Mouse (Mus musculus): ENCODE measurements around the gene Kcnk10.
"Not testable (repeated sequence)": the region's sequence is repeated elsewhere in the genome, so short reads cannot be mapped to it uniquely, and the experiment has no call there.

Gene Kcnk10

DNA sequence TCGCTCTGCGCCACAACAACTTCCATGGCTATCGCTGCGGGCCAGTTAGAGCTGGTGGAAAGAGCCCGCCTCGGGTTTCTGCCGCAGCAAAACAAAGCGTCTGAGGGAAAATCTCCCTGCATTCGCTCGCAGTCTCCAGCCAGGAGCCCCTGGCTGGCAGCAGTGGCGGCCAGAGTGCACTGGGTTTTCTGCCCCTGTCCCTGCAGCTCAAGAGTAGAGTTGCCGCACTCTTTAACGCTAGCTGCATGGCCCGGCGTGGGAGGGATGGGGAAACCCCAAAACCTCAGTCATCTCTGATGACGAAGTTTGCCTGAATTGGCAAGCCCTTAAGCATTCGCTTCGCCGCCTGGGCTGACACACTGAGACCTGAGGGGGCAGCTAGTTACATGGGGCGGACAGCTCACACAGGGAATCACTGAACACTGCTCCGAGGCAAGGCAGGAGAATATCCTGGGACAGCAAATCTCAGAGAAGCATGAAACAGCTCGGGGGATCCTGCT, at the start of gene Kcnk10:
TSS of gene Kcnk10 (minus strand) at position 450 of the 500 bp plus-strand sequence.
- DNase-seq (ENCODE audit: low spot score): no peak

DNA sequence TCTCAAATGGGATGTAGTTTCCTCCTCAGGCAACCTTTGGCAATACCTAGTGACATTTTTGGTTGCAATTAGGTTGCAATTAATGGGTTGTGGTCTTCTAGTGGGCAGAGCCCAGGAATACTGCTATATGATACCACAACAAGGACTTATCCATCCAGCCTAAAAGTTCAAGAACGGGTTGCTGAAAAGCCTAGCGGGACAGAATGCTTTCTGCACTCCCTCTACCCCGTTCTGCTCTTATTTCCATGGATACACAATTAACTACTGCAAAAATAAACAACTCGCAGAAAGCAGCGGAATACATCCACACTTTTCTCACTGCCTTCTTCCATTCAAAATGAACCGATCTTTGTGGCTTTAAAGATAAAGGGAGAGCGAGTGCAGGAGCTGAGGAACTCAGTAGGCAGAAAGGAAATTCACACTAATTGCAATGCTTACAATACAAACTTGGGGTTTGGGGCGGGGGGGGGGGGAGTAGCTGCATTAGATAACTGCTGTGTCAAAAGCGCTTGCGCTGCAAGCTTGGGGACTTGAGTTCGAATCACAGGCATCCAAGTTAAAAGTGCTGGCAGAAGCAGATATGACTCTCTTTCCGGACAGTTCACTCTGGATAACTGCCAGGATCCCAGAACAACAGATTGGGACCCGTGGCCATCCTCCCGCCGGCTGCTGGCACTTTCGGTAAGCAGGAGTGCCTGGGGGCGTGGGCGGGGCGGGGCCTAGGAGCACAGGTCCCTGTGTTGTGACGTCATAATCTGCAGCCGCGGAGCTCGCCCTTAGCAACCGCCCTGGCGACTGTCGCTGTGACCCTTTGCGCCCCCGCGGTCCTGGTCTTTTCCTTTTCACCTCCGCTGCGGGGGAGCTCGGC, 49.5 kb upstream of the Kcnk10 start, which contains the start of gene Spata7:
TSS of gene Spata7 (plus strand) at position 766 of the 868 bp plus-strand sequence.
- DNase-seq (ENCODE audit: low spot score): peak; percentile 67

DNA sequence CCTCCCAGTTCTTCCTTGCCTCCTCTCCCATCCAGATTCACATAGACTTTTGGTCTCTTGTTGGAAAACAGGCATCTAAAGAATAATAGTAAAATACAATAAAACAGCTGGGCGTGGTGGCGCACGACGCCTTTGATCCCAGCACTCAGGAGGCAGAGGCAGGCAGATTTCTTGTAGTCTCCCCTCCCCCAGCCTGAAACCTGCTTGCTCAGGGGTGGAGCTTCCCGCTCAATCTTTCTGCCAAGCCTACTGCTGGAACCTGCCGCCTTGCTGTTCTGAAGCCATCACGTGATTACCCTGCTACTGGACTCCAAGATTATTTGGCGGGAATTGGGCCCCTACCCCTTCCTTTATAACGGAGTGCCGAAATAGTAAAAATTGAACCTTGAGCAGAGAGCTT, 45.2 kb upstream of the Kcnk10 start:
- DNase-seq (ENCODE audit: low spot score): not testable (repeated sequence)

DNA sequence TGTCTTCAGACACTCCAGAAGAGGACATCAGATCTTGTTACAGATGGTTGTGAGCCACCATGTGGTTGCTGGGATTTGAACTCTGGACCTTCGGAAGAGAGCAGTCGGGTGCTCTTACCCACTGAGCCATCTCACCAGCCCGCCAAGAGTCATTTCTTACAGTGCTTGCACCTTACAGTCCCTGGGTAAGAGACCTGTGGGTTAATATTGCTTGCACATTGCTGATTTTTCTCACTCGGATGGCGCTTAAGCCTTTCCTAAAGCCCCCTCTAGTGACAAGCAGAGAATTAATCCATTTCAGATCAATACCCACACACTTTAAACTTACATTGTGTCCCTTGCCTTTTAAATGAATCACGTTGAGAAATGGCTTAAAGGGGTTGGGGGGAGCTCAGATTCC, 42.8 kb upstream of the Kcnk10 start:
- DNase-seq (ENCODE audit: low spot score): not testable (repeated sequence)

DNA sequence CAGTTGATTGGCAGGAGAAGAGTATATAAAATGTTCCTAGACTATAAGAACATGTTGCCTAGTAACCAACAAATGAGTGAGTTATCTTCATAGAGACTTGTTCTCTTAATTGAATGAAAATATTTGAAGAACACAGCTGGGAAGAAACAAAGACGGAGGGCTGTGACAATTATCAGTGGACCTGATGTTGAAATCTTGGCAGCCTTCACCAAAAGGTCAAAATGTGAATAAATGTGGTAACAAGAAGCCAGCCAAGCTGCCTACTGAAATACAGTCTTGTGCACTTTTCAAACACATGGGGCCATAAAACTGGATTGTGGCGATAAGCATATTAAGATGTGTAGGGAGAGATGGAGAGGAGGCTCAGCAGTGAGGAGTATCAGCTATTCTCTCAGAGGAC, 41.4 kb upstream of the Kcnk10 start:
- no peak for DNase-seq (ENCODE audit: low spot score)

DNA sequence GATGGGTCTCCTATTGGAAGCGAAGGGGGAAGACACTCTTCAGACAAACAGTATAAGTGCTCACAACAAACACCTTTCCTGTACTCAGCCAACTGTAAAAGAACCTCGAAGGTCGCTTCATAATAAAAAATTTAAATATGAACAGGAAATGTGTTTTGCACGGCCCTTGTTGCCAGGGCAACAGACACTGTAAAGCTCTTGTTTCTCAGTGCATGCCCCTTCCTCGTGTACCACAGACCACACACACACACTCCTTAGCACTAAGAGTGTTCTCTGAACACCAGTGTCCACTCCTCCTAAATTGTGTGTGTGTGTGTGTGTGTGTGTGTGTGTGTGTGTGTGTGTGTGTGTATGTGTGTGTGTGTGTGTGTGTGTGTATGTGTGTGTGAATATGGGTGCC, 37.6 kb upstream of the Kcnk10 start:
- no peak for DNase-seq (ENCODE audit: low spot score)

DNA sequence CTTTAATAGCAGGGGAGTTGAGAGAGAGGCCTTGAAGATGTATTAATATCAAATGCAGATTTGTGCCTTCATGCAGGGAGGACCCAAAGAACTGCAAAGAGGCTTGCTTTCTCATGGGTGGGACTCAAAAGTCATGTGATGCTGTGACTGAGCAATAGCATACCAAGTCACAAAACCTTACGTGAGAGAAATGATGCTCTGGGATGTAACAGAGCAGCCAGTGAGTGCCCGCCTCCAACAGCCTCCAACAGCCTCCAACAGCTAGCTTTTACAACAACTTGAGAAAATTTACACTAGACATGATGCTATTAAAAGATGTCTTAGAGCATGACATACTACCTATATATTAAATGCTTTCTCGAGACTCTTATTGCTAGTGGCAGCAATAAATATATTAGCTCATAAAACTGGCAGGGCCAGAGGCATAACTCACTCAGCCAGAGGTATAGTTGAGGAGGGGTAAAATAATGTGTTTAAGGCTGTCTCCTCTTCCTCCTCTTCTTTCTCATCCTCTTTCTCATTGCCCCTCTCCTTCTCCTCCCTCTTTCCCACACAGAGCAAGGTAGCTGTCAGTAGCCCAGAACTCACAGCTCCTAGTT, 36.9 kb upstream of the Kcnk10 start:
- no peak for DNase-seq (ENCODE audit: low spot score)

DNA sequence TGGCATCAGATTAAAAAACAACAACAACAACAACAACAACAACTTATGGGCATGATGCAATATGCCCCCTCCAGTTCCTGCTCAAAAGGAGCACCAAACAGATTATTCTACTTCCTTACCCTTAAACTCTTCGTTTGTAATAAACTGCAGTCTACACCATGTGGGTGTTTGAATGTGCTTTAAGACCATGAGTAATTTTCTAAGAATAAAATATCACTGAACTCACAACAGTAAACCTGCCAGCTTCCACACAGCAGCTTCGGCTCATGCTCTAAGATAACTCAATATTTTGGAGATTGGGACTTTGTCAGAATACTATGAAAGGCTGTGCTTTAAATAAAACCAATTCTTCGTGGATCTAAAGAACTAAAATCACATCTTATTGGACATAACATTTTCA, 32.2 kb upstream of the Kcnk10 start:
- DNase-seq (ENCODE audit: low spot score): no peak

DNA sequence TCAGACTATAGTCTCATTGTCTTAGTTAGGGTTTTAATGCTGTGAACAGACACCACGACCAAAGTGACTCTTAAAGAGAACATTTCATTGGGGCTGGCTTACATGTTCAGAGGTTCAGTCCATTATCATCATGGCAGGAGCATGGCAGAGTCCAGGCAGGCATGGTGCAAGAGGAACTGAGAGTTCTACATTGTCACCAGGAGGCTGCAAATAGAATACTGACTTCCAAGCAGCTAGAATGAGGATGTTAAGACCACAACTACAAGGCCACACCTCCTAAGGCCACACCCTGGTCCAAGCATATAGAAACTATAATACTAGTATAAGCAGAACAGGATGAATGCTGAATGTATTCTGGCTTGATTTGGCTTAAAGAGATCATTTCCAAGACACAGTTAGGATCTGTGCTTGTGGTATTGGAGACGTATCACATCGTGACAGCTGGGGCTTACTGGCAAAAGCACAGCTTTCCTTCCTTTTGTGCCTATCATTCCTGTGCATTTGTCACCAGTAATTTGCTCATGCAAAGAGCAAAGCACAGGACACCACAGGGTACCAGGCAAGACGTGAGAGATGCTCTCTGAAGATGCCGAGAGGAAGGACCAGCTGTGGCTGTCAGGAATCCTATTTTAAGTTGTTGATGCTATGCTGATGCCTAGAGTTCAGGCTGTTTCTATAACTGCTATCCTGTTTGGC, 28.6 kb upstream of the Kcnk10 start:
- no peak for DNase-seq (ENCODE audit: low spot score)

DNA sequence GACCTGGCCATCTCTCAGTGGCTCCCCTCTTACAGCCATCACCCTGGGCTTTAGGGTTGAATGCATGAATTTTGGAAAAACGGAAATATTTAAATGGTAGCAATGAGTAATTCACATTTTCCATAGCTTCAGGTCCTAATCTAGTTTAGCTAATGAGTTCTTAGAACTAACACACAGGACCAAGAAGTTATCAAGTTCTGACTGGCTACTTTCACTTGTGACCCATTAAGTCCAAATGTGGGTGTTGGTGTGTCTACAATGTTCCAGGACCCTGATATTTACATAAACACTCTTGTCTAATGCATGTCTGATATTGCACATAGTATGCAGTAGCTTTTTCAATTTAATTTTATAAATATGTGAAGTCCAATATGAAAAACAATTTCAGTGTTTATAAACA, 27.2 kb upstream of the Kcnk10 start:
- no peak for DNase-seq (ENCODE audit: low spot score)

DNA sequence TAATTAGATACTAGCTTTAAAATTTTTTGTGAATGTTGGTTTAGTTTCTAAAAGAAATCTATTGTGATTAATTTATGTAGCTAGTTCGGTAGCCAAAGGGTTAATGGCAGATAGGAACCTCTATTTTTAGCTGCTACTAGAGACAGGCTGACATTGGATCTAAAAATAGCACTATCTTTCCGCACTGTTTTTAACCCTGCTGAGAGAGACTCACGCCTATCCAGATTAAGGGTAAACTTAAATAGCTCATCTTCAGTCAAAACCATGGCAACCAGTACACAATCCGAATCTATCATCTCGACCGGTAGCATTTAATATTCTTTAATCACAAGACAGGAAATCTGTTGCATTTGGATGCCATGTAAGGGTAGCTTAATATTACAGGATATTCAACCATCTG, 24.0 kb upstream of the Kcnk10 start:
- DNase-seq (ENCODE audit: low spot score): no peak

DNA sequence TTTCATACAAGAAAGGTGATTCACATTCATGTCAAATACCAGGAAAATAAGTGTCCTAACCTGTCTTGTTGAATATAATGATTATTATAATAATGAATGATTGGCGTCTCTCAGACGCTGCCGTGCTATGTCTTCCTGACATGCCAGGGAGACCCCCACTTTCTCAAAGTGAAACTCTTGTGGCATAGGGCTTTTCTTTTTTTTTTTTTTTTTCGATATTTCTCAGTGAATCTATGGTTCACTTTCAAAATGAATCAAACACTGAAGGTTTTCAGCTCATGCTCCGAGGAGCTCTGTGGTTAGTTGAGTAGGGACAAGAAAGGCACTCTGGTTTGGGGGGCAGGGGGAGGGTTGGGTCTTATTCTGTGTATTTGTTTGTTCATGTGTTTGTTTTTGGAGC, 22.8 kb upstream of the Kcnk10 start:
- DNase-seq (ENCODE audit: low spot score): no peak

DNA sequence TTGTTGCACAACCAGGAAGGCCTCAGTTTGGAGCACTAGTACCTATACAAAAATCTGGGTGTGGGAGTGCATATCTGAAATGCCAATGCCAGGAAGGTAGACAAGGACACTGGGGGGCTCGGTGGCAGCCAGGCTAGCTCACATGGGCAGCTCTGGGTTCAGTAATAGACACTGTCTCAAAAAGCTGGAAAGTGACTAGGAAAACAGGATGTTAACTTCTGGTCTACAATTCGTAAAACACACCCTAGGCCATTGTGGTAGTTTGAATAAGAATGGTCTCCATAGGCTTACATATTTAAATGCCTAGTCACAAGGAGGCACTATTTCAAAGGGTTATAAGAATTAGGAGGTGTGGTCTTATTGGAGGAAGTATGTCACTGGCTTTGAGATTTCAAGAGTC, 12.9 kb upstream of the Kcnk10 start:
- no peak for DNase-seq (ENCODE audit: low spot score)

DNA sequence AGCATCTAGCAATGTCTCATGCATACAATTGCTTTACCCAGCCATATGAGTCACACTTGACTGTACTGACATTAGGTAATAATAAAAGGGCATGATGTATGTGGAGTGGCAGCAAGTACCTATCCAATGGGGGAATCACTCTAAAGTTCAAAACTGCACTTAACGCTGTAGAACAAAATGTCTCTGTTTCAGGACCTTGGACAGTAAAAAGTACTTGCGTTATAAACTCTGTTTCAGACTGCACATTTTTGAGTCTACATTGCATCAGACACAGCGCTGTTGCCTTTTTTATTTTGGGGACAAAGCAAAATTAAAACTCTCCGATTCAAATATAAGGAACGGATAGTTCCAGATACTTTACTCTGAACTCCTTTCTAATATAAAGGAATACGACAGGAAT, 10.5 kb upstream of the Kcnk10 start:
- DNase-seq (ENCODE audit: low spot score): no peak

DNA sequence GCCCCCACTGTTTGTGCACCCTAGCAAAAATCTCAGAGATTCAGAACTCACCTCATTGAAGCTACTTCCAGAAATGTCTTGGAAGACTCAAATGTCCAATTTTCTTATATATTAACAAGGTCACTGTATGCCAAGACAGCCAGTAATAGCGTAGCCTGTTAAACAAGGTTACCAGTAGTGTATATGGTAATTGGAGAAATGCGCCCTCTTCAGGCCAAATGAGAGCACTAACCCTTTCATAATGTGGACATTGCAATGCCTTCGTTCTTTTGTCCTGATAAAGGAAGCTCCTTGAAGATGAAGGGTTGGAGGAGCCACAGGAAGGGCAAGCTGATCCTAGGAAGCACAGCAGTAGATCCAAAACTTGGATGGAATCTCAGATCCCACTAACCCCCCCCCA, 7.2 kb upstream of the Kcnk10 start:
- DNase-seq (ENCODE audit: low spot score): no peak

DNA sequence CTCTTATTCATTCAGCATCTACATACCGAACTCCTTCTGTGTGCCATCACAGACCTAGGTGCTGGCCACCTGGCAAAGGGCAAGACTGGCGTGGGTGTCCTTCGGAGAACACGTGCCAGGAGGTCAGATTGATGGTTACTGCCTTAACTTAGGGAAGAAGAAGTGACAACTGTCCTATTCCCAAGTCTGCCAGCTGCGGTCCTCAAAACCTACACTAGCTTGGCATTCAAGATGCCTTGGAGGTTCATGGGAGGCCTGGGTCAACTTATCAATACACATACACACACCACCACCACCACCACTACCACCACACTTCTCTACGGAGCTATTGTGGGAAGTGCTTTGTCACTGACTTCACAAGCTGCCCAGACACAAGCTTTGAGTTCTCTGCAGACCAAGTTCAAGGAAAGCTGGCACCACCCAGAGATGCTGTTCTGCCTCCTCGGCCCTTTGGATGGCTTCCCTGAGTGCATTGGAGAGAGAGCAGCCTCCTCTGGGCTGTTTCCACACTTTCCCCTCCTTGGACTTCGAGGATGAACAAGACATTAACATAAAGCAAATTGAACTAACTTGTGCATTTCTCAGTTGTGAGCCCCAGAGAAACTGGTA, 2.1 kb downstream of the Kcnk10 start:
- DNase-seq (ENCODE audit: low spot score): no peak

DNA sequence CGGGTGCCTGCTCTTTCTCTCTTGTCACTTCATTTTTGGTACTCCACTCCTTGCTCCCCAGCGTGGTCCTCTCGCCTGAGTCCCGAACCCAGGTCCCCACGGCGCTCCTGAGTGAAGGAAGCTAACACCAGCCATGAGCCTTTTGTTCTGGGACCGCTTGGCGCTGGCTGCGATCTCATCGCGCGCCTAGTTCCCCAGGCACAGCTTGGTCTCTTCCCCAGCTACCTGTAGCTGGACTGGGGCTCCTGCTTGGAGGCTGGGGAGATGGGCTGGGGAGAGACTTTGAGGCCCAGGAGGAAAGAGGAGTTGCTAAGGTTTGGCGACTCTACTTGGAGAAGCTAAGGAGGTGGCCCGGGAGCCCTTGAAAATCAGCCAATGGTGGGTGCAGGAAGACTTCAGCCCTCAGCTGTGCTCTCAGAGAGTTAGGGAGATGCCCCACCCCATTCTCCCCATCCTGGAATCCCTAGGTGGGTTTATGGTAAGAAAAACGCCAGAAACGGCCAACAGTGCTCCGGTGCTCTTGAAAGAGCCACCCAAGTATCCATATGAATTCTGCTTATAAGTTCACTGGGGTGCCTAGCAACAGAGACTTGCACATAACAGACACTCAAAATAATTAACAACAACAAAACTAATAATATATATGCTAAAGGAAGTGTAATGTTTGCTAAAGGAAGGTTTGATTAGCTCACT, 2.8 kb downstream of the Kcnk10 start:
- no peak for DNase-seq (ENCODE audit: low spot score)

DNA sequence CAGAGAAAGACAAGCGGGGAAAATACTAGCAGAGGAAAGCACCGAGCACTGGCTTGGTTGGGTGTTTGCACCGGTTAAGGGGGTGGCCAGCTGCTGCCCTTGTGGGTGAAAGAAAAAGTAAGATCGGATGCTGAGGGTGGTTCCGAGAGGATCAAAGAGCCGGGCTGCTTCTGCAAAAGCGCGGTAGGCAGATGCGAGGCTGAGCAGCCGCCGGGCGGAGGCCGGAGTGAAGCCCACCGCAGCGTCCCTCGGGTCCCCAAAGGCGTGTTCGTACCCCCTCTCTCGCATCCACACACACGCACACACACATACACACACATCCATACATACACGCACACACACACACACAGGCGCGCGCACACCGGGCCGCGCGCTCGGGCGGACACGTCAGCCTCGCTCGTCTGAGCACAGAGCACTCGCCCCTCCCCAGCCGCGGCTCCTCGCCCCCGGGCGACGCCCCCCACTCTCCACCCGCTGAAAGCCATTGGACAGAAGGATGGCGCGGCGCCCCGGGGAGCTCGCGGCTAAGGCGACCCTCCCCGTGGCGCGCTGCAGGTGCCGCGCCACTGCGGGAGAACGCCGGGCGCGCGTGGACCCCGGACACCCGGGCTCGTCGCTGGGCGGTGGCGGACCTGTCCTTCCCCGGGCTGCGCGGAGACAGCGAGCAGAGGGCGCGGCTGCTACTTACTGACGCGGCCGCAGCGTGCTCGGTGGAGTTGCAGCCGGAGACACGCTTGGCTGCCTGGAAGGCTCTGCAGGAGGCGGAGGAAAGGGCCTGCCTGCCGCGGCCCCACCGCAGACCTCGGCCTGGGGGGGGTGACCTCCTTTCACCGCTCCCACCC, 3.5 kb downstream of the Kcnk10 start:
- no peak for DNase-seq (ENCODE audit: low spot score)

DNA sequence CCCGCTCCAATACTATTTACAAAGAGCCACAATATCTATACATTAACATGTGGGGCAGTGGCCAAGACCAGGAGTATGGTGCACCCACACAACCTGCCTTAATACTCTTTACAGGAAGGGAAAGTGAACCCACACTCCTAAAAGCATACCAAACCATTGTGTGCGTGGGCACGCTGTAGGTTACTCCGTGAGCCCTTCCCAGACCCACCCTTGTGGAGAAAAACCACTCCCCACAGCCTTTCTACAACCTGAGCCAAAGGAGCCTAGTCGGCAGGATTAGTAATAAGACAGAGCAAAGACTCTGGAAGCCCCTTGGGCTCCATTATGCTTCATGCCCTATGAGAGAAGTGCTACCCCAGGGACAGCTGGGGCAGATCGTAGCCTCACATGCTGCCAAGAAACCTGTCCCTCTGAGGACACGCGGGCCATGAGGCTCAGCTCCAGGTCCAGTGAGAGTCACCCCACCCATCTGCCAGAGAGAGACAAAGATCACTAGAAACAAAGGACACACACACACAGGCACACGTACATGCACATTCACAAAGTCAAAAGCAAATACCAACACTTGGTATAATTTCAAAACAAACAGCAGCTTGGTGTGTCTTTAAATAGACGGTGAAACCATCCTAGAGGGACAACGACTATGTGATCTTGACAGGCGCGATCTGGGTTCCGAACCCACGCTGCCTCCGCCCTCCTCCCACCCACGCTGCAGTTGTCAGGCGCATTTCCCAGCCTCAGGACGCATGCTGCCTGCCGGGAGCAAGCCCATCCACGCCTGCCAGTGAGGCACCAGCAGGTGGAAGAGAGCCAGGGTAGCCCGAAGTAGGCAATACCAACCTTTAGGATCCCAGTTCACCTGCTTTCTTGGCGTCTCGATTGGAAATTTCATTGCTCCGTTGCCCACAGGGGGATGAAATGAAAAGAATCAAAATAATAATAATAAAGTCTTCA, 4.5 kb downstream of the Kcnk10 start:
- DNase-seq (ENCODE audit: low spot score): no peak

All from spleen, adult 12 weeks (tissue).